Mouse (Mus musculus) layer of hippocampus, postnatal 14 days (tissue): ENCODE measurements around the gene Gm14124. TPM values are rescaled to one million over a fixed set of nuclear protein-coding genes. Genes with fewer than 3 reads are reported as not detected.
"Not testable (repeated sequence)": the region's sequence is repeated elsewhere in the genome, so short reads cannot be mapped to it uniquely, and the experiment has no call there.

Source experiments
- DNase-seq, 2 experiments: peaks; one replicate each; pipeline ENCODE4 v3.0.0; 2021 to 2022; ENCODE audit warnings: low spot score in 2 of 2, mixed read lengths in 1 of 2
- long read RNA-seq, 2 experiments: library from polyadenylated mRNA; stranded (forward); transcript quantifications; one replicate each; pipeline ENCODE4 v2.0.0; 2021
- total RNA-seq, 2 experiments: library from RNA; stranded (reverse); gene quantifications; 2 replicates each; pipeline ENCODE4 v1.2.3; 2021

The Gm14124 gene
- under 1 TPM; 0.14 to 0.35 TPM for total RNA-seq
- long read RNA-seq, experiment 1, result 0 reads
- long read RNA-seq, experiment 2, result 0 reads

- not testable (repeated sequence) for DNase-seq
Measured at GRCm38 (mm10) chr2:150257291-150257690, at the start of gene Gm14124. Gm14124 (plus strand) TSS chr2:150257517.

- DNase-seq, result peak; percentile 72 to 80
Measured at GRCm38 (mm10) chr2:150217600-150218362, 39.5 kb upstream of the Gm14124 start, which contains the start of gene Zfp937. Zfp937 (plus strand) TSS chr2:150218073.

GRCm38 (mm10) chr2:150218363-150218725, 39.0 kb upstream of the Gm14124 start:
- DNase-seq, result not testable (repeated sequence)

- not testable (repeated sequence) for DNase-seq
Measured at GRCm38 (mm10) chr2:150223263-150223662, 34.1 kb upstream of the Gm14124 start.

- no peak for DNase-seq
Measured at GRCm38 (mm10) chr2:150243211-150243610, 14.1 kb upstream of the Gm14124 start.

GRCm38 (mm10) chr2:150255491-150255890, 1.8 kb upstream of the Gm14124 start, which contains the start of gene Gm21994:
Gm21994 (minus strand) TSS chr2:150255591.
- not testable (repeated sequence) for DNase-seq

- DNase-seq, result not testable (repeated sequence)
Measured at GRCm38 (mm10) chr2:150256861-150257260, 456 bp upstream of the Gm14124 start.

- DNase-seq, result no peak
Measured at GRCm38 (mm10) chr2:150293669-150294068, 36.4 kb downstream of the Gm14124 start.

GRCm38 (mm10) chr2:150299096-150299495, 41.8 kb downstream of the Gm14124 start:
- DNase-seq, result no peak

GRCm38 (mm10) chr2:150307183-150307773, 50.0 kb downstream of the Gm14124 start:
- DNase-seq, result no peak

- peak; percentile 78 to 92 for DNase-seq
Measured at GRCm38 (mm10) chr2:150310952-150311884, 53.9 kb downstream of the Gm14124 start.

GRCm38 (mm10) chr2:150316140-150316539, 58.8 kb downstream of the Gm14124 start:
- DNase-seq, result no peak

GRCm38 (mm10) chr2:150318973-150319372, 61.7 kb downstream of the Gm14124 start:
- DNase-seq, result no peak

Other genes with a start within 250 kb of the Gm14124 start
- gene Zfp120, start 120.8 kb upstream of the Gm14124 start, total RNA-seq, result 10 to 100 TPM in 1 of 2 experiments, 1 to 10 TPM in 1; 9.5 to 10.8 TPM
- not detected for gene Gm10770, start 77.8 kb upstream of the Gm14124 start, total RNA-seq
- gene Gm14139, start 75.8 kb upstream of the Gm14124 start, total RNA-seq, result not detected
- gene Zfp937, start 39.4 kb upstream of the Gm14124 start, total RNA-seq, result 10 to 100 TPM in 1 of 2 experiments, 1 to 10 TPM in 1; 9.1 to 11.9 TPM
- 1 to 10 TPM; 6.5 to 8.6 TPM for gene Gm21994, start 1.9 kb upstream of the Gm14124 start, total RNA-seq
- gene Gm10130, start 66.2 kb downstream of the Gm14124 start, total RNA-seq, result 1 to 10 TPM in 1 of 2 experiments, not detected in 1; 2.5 TPM
- 1 to 10 TPM; 7.1 to 8.8 TPM for gene 3300002I08Rik, start 105.2 kb downstream of the Gm14124 start, total RNA-seq
- 1 to 10 TPM; 7.6 to 8.2 TPM for gene Zfp442, start 194.0 kb downstream of the Gm14124 start, total RNA-seq
- gene Zfp345, start 227.6 kb downstream of the Gm14124 start, total RNA-seq, result under 1 TPM in 1 of 2 experiments, not detected in 1; 0.28 TPM